ENCODE assay signal across 8 mouse cellular contexts in the genomic region with DNA sequence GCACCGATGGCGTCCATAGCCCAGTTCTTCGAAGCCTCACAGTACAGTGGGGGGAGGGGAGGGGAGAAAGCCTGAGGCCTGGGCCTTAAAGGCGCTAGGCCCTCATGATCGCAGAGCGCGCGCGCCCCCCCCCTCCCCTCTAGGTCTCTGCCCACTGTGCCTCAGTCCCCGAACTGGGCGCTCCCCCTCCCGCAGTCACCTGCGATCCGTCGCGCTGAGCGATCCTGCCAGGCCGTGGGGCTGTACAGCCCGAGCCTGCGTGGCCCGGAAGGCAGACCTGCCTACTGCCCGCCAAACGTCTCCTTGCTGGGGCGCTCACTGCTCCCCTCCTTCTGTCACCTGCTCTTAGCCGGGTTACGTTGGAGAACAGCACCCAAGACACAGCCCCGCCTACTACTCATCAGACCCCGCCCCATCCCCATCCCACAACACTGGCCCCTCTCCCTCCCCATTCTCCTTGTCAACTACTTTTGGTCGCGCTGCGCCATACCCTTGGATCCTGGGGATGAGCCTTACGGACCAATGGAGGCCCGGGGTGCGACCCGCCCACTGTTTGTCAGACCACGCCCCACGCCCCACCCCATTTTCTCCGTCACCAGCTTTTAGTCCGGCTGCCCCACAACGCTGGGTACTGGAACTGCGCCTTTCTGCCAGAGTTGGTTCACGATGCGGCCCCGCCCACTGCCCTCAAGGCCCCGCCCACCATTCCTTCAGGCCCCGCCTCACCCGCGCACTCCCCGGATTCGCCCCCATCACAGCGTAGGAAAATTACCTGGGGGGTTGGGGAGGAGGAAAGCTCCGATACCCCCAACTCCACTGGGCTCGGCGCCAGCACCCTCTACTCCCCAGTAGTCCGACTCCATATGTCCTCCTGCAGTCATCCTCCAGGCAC. TPM values are rescaled to one million over a fixed set of nuclear protein-coding genes. Genes with fewer than 3 reads are reported as not detected.
DNase-seq lines count a peak whose midpoint lies in the region; ATAC-seq lines count a peak whose summit lies in the region.

No protein-coding gene starts in this region.

- peak overlapping the region; percentile 81 for H3K4me3 ChIP-seq in hindbrain, embryonic 10.5 days

- peaks cover 55% of the 10 kb centered on the region for H3K27me3 ChIP-seq in hindbrain, embryonic 10.5 days (ENCODE audit: insufficient read depth, poor library complexity, severe bottlenecking)

- under 1% methylated on average over 55 of the region's 55 CpGs for WGBS in hindbrain, embryonic 10.5 days

- DNase-seq in MEL-GATA-1-ER (ENCODE audit: extremely low read depth, low read depth) = peak; percentile 84
- peak; percentile 98 for DNase-seq in cerebellum, adult 9-10 months
- DNase-seq in hindbrain, embryonic 10.5 days (ENCODE audit: low spot score) = peak; percentile 98
- DNase-seq in layer of hippocampus, postnatal 10 days (ENCODE audit: low spot score in 2 of 2) = peak; percentile 95 to 98
- DNase-seq in lung, postnatal 10 days = peak; percentile 94
- peak; percentile 93 for DNase-seq in ovary, postnatal 36 days (ENCODE audit: low spot score)
- DNase-seq in thymus, postnatal 25 days = peak; percentile 91

- H3K9me3 ChIP-seq in hindbrain, embryonic 10.5 days = no peaks in the 10 kb centered on the region

- ATAC-seq in frontal cortex, adult (ENCODE audit: low TSS enrichment) = peak; percentile 65

- H3K4me1 ChIP-seq in hindbrain, embryonic 10.5 days (replicated peaks) = peaks cover 61% of the 10 kb centered on the region

- peaks cover 38% of the 10 kb centered on the region for H3K36me3 ChIP-seq in hindbrain, embryonic 10.5 days

- H3K27ac ChIP-seq in hindbrain, embryonic 10.5 days = peak overlapping the region; percentile 95

RNA-seq across cellular contexts. Expression of a gene that starts 0.5 kb away (rescaled TPM):
- 48.0 and 86.5 TPM in 2 replicates for polyA plus RNA-seq in hindbrain, embryonic 10.5 days (2016; fragmentation: Nextera tagmentation; extraction: Ambion mirVana)
- total RNA-seq in layer of hippocampus, postnatal 10 days (2021) = 10 to 100 TPM; 86.6 to 87.7 TPM

RNA-seq across cellular contexts. Expression of a gene that starts 0.6 kb away (rescaled TPM):
- polyA plus RNA-seq in hindbrain, embryonic 10.5 days (2016; fragmentation: Nextera tagmentation; extraction: Ambion mirVana) = 3.3 and 4.6 TPM in 2 replicates
- 10 to 100 TPM; 45.9 to 49.7 TPM for total RNA-seq in layer of hippocampus, postnatal 10 days (2021)

RNA-seq across cellular contexts. Expression of a gene that starts 7.8 kb away (rescaled TPM):
- 11.0 and 15.6 TPM in 2 replicates for polyA plus RNA-seq in hindbrain, embryonic 10.5 days (2016; fragmentation: Nextera tagmentation; extraction: Ambion mirVana)
- total RNA-seq in layer of hippocampus, postnatal 10 days (2021) = 10 to 100 TPM; 22.6 to 26.3 TPM

RNA-seq across cellular contexts. Expression of a gene that starts 29.3 kb away (rescaled TPM):
- 6.5 and 13.1 TPM in 2 replicates for polyA plus RNA-seq in hindbrain, embryonic 10.5 days (2016; fragmentation: Nextera tagmentation; extraction: Ambion mirVana)
- 10 to 100 TPM in 1 of 2 experiments, 1 to 10 TPM in 1; 9.9 to 10.8 TPM for total RNA-seq in layer of hippocampus, postnatal 10 days (2021)

RNA-seq across cellular contexts. Expression of a gene that starts 29.6 kb away (rescaled TPM):
- polyA plus RNA-seq in hindbrain, embryonic 10.5 days (2016; fragmentation: Nextera tagmentation; extraction: Ambion mirVana) = 74.3 and 86.9 TPM in 2 replicates
- 10 to 100 TPM; 24.1 to 26.5 TPM for total RNA-seq in layer of hippocampus, postnatal 10 days (2021)

Comparison
In these comparisons a context has a peak if more than half of its experiments do, and no peak if none do; other contexts are left out.
1. Peak in every context shown above with its lines: DNase-seq, ATAC-seq, H3K4me3 ChIP-seq and H3K27ac ChIP-seq.